Mouse (Mus musculus) heart, adult 2 months (tissue): ENCODE results near the gene Meig1.

Experiments
- CTCF ChIP-seq: fragments of 200-600 bp; IDR thresholded peaks from 2 replicates; pipeline ENCODE4 v1.8.1; 2022; ENCODE audit warnings: antibody characterized with exemption, mild to moderate bottlenecking, moderate library complexity
- EP300 ChIP-seq: fragments of 200-500 bp; IDR thresholded peaks from 2 replicates; pipeline ENCODE4 v1.6.1; 2011; ENCODE audit warnings: low read depth, low read length, control low read depth; ENCODE audit not compliant: insufficient read depth
- POLR2A ChIP-seq: fragments of 200-500 bp; IDR thresholded peaks from 2 replicates; pipeline ENCODE4 v1.6.1; 2011; ENCODE audit warnings: mild to moderate bottlenecking, low read depth, low read length, control low read depth; ENCODE audit not compliant: insufficient read depth

DNA sequence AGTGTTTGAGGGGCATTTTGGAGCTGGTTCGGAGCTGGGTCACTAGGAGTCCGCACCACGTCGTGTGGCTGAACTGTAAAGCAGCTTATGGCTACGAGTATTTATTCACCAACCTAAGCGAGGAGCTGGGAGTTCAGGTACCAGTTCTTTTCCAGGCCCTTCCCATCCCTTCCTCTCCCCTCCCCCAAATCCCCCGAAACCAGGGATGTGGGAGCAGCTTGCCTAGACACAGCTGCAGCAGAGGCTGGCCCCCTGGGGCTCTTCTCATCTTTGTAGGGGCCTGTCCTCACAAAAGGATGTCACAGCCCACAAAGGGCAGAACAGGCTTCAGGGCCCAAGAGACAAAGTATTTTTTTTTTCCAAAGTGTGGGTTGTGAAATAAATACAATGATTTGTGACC is 15.5 kb upstream of the Meig1 start:
- TF ChIP-seq CTCF = no peak
- TF ChIP-seq POLR2A = no peak
- no peak for TF ChIP-seq EP300
